Mouse (Mus musculus) frontal cortex, postnatal 36 days (tissue): ENCODE results near the gene Rab3il1.
A peak's percentile ranks its signal among the peaks of the same experiment; 100 is the strongest.

Source experiments
- DNase-seq, 2 experiments: peaks; one replicate each; pipeline ENCODE4 v3.0.0; 2022; ENCODE audit warnings: low spot score in 2 of 2

Gene Rab3il1

DNA sequence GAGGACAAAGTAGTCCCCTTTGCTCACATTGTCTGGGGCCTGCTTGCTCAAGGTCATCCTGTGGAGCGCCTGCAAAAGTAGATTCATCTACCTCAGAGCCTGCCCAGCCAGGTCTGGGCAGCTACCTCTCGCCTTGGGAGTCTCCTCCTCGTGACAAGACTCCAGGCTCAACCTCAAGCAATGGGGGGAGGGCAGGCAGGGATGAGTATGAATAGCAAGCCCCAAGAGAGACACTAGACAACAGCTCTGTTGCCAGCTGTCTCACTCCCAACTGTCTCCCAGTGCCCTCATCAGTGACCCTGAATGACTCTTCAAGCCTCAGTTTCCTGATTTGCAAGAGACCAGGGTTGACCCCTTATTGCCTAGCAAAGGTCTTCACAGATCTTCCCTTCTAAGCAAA, 11.9 kb downstream of the Rab3il1 start:
- DNase-seq = no peak

DNA sequence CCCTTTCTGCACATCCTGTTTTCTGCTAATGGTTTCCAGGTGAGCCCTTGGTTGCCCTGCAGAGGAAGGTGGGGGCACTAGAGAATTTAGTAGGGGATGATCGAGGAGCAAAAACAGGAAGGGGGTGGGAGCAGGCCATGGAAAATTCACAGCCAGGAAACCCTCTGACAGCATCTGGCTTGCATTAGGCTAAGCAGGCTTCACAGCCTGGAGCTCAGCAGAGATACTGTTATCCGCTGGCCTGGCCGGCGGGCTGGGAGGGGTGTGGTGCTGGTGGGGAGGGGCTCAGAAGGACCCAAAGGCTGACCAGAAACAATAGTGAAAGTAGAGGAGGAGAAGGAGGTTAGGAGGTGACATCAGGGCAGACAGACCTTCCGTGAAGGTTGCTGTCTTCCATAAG, 12.4 kb downstream of the Rab3il1 start:
- DNase-seq = no peak

- no peak for DNase-seq
Observed at GRCm38 (mm10) chr19:10014824-10015223, 13.4 kb downstream of the Rab3il1 start.

DNA sequence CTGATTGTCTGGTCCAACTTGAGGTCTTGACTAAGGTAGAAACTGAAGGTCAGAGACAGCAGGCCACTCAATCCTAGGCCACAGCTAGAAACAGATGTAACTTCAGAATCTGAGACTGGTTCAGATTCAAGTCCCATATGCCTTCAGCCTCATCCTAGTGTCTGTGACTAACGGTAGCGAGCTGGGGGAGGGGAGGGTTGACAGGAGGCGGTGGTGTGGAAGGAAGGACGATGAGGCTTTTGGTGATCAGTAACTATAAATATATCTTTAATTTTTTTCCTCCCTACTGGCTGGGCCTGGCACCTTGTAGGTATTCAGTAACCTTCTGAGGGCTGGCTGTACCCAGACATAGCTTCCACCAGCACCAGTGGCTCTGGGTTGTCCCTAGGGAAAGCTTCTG, 14.0 kb downstream of the Rab3il1 start:
- no peak for DNase-seq

DNA sequence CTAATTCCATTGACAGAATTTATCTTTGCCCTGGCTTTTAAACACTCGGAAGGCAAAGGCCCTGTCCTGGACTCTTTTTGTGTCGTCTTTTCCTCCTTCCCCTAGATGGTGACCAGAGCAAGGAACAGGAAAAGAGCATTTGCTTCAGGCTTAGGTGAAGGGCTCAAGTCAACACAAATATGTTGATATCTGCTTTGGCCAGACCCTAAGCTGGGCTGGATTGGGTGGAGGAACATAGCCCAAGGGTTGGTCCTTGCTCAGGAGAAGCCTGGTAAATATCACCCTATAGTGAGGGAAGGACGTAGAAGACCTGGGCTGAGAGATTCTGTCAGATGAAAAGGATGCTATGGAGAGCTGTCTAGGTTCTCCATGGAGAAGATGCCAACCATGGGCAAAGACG, 14.7 kb downstream of the Rab3il1 start:
- DNase-seq = no peak

DNA sequence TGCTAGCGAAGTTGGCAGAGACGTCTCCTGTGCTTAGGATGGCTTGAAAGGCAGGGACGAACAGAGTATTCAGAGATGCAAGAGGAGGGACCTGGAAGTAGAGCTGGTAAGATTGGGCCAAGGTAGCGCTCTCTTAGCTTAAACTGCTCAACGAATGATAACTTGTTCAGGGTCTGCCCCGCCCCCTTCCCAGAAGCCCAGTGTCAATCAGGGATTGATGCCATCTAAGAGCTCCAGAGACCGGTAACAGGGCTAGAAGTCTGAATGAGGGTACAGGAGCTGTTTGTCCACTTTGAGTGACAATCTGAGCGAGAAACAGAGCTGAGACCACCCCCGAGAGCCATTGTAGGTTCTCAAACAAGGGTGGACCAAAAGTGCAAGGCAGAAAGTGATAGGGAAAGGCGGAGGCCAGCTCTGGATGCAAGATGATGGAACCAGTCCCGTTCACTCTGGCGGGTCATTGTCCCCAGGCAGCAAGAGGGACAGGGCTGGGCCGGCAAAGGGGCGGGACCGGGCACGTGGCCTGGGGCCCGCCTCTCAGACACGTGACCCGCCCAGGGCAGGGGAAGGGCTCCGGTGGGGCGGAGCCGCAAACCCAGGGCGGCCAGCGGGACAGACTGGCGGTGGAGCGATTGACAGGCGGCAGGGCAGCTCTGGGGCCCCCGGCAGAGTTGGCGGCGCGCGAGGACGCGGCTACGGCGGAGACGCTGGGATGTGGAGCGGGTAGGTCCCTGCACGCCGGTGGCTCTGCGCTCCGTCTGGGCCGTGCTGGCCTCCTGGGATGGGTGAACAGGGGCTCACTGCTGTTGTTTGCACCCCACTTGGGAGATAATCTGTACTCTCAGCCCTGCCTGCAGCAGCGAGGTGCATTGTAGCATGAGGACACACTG, 16.4 kb downstream of the Rab3il1 start:
- DNase-seq = peak; percentile 74 to 76

DNA sequence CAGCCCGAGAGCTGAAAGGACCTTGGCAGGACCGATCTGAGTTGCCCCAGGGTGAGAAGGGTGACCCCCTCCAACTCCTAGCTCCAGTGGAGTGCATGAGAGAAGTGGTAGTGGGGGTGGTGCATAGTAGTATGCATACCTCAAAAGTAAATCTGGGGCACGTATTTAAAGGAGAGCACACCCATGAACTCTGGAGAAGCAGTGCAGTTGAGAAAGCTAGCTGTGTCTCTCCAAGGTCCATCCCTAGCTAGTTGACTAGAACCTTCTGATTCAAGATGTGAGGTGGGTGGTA, 17.0 kb downstream of the Rab3il1 start:
- DNase-seq = no peak

GRCm38 (mm10) chr19:10019214-10019760, 17.8 kb downstream of the Rab3il1 start:
- DNase-seq = no peak

DNA sequence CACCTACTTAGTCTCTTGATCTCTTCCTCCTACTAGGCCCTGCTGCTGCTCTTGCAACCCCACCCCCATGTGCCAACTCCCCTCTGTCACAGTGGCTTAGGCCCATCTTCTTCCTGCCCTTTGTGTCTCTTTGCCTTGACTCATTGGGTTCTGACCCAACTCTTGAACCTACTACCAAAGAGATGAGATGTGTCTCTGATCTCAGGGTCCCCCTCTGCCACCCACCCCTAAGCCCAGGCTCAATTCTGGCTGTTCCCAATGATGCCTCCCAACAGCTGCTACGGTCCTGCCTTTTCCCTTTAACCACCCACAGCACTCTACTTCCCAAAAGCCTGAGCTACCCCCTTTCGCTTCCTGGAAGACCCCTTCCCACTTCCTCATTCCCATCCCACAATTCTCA, 20.5 kb downstream of the Rab3il1 start:
- DNase-seq = no peak

DNA sequence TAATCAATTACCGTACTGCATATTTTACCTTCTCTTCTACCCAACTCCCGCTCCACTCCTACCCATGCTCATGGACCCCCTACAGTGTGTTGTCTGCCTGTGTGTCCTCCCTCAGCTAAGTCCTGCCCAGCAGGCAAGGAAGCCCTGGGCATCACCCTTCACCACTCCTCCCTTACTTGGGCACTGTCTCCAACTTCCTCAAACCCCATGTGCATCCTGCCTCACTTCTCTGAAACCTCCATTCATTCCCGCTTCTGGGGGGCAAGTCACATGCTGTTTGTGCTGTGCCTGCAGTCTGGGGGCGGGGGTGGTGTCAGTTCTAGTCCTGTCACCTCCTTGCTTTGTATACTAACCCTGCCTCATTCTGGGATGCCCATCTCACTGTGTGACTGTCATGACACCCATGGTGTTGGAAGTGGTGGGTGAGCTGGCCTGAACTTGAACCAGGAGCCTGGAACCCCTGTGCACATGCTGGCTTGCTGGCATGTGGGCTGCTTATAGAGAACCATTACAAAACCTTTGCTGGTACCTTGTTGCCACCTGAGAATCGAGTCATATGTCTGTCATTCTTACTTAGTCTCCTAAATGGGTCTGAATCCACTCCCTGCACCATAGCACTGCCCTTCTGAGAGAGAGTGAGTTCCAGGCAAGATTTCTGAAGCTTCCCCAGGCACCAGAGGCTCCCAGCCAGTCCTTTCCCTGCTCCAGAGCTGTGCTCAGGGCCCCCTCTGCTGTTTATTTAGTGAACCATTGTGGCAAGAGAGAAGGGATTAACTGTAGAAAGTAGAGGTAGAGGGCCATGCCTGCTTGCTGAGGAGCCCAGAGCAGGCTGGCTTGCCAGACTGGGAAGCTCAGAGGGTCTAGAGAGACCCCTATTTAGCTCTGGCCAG, 21.2 kb downstream of the Rab3il1 start:
- peak; percentile 45 to 66 for DNase-seq

GRCm38 (mm10) chr19:10023304-10023758, 21.9 kb downstream of the Rab3il1 start:
- no peak for DNase-seq

DNA sequence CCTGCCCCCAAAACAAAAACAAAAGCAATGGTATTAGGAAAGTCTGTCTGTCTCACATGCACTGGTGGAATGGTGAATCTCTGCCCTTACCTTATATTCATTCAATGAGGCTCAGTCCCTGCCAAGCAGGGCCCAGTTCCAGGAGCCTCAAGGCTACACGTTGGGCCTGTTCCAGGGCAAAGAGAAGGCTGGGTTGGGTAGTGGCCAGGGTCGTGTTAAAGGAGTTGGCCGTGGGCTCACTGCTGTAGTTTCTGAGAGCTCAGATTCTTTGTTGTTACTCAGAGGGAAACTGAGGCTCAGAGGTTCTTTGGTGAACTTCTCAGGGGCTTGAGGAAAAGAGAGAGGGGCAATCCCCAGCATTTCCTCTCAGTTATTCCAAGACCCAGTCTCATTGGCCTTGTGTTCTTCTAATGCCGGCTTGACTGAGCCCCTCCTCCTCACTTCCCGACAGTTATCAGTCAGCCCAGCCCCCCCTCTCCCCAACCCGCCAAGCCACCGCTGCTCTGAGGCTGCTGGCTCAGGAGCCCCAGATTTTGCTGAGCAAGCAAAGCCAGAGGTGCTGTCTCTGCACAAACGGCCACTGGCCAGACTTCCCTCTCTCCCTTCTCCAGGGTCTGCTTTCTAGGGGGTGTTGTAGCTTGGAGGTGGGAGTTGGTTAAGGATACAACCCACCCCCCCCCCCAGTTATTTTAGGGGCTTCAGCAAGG, 23.9 kb downstream of the Rab3il1 start:
- DNase-seq = peak in 1 of 2 experiments; percentile 44

- no peak for DNase-seq
Observed at GRCm38 (mm10) chr19:10029746-10030145, 28.3 kb downstream of the Rab3il1 start.

DNA sequence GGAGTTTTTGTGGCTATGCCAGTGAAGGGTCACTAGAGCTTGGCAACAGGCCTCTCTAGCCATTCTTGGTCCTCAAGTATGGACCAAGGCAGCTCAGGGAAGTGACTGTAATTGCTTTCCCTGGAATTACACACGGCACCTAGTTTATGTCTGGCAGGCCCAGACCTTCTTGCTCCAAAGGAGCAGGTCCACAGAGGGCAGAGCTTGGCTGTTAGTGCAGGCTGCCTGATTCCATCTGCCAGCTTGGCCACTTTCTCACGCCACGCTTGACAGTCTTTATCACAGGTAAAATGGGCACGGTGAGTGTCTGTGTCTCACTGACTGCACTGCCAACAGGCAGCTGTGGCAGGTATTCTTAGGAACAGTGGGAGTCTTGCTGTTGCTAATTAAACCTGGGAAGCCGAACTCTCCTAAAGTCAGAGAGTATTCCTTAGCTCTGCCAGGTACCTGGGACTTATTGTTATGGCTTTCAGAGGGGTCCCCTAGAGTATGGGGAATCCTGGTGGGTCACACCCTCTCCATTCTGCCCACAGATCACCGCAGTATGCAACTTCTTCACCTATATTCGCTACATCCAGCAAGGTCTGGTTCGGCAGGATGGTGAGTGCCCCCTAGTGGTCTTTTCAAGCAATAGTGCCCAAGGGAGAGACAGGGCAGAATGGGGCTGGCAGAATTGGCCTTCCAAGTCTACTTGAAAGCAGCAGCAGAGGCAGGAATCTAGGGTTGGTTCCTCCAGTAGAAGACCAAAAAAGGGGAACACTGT, 31.9 kb downstream of the Rab3il1 start:
- peak; percentile 62 to 69 for DNase-seq

GRCm38 (mm10) chr19:10034356-10034755, 32.9 kb downstream of the Rab3il1 start:
- no peak for DNase-seq

DNA sequence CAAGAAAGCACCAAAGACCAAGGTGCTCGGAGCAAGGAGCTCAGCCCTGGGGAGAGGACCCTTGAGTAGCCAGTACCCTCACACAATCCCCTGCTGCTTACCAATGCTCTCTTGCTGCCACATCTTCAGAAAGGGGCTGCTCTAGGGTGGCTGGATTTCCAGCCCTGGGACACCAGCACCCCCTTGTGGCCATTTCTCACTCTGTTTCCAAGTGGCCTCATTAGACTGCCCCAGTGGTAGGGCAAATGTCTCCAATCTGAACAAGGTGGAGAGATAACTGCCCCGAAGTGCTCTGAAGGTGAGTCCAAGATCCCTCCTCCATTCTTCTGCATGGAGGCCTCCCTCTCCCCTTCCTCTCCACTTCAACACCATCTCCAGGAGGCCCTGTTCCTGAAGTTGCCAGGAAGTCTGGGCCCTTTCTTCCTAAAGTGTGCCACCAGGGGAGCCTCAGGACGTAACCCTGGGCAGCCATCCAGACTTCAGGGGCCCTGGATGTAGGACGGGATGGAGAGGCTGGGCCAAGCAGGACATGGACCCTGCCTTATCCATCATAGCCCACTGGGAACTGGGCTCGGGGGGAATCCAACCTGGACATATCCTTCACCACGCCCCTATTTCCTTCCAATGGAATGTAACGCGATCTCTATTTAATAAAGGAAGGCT, 33.4 kb downstream of the Rab3il1 start:
- DNase-seq = peak; percentile 78 to 80

GRCm38 (mm10) chr19:10037534-10037933, 36.1 kb downstream of the Rab3il1 start:
- no peak for DNase-seq

- no peak for DNase-seq
Observed at GRCm38 (mm10) chr19:10038364-10038763, 36.9 kb downstream of the Rab3il1 start.

DNA sequence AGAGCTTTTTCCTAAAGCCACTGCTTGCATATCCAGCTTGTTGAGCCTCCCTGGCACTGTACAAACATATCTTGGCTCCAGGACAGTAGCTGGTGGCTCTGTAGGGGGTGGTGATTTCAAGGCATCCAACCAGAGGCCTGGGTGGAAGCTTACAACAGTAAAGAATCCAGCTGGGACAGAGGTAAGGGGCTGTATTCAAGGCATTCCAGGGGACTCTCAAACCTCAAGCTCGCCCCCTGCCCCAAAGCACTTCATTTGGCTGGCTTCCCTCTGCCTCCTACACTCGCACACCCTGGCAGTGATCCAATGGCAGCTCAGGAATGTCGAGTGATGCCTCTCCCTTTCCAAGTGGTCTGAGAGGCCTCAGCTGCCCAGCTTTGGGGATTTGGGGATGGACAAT, 37.4 kb downstream of the Rab3il1 start:
- no peak for DNase-seq

DNA sequence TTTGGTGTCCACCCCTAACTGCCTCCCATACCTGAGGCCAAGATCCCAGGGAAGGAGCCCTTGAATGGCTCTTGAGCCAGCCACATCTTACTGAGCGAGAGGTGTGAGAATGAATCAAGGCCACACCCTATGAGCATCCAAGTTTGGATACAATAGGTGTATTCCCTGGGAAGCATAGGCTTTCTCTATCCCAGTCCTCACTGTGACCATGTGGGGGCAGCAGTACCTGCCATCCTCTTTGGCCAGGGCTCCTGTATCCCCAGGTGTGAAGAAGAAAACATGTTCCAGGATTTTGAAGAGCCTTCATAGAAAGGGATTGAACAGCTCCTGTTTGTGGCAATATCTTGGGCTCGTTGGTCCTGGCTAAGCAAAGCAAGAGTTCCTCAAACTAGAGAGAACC, 38.1 kb downstream of the Rab3il1 start:
- no peak for DNase-seq
